Mouse (Mus musculus): Measurements from ENCODE around the gene Nlrp6.

DNA sequence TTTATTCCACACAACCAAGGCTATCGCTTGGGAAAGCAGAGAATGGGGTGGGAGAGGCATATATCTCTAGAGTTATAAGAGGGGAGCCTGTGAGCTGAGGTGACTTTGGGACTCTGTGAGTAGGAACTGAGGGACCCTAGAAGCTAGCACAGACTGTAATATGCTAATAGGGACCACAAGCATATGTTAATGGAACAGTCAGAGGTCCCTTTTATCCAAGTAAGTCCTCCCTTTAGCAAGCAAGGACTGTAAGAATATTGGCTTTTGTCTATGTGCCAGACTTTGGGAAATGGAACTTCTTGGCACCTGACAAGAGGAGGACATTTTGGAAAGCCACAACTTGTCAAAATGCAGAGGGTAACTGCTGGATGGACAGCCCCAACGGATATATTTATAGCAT lies 18.2 kb downstream of the Nlrp6 start:
- TF ChIP-seq POLR2A (IDR thresholded peaks at IDR 0.05; ENCODE audit: control insufficient read depth, extremely low read depth, insufficient read depth, low read length, poor library complexity) (no peak), CTCF (IDR thresholded peaks at IDR 0.05; ENCODE audit: borderline replicate concordance, control insufficient read depth, extremely low read depth, insufficient read depth, low read length, poor library complexity) (no peak)
